Mouse (Mus musculus) forebrain, postnatal 0 days (tissue): ENCODE measurements at regions not wholly inside any gene's neighbourhood (a gene's known extent, or its start where the extent isn't known, plus 50 kb on each side); places are given as distances from the start of the nearest gene placed in this dataset.

Source experiments
- ATAC-seq: fragments of 200-750 bp; cut with Nextera tagmentation; 2 replicates; pipeline ENCODE4 v1.8.0; 2017; ENCODE audit warnings: mild to moderate bottlenecking, moderate library complexity
- DNase-seq: peaks from one replicate; pipeline ENCODE4 v3.0.0-alpha.2; 2015
- H3K27ac ChIP-seq: fragments of 300-500 bp; sonication (generic); 2 replicates; pipeline ENCODE4 v1.5.1; 2014; ENCODE audit warnings: low read depth, mild to moderate bottlenecking, antibody characterized with exemption, low read length, moderate library complexity, mixed read lengths
- H3K27me3 ChIP-seq: fragments of 300-500 bp; sonication (generic); 2 replicates; pipeline ENCODE4 v1.6.1; 2014; ENCODE audit warnings: mild to moderate bottlenecking, low read length, mixed read lengths; ENCODE audit not compliant: insufficient read depth
- H3K36me3 ChIP-seq: fragments of 300-500 bp; sonication (generic); 2 replicates; pipeline ENCODE4 v1.6.1; 2014; ENCODE audit warnings: mild to moderate bottlenecking, moderate library complexity; ENCODE audit not compliant: insufficient read depth
- H3K4me1 ChIP-seq: fragments of 300-500 bp; sonication (generic); 2 replicates; pipeline ENCODE4 v1.6.1; 2014; ENCODE audit warnings: antibody characterized with exemption; ENCODE audit not compliant: insufficient read depth
- H3K4me2 ChIP-seq: fragments of 300-500 bp; sonication (generic); 2 replicates; pipeline ENCODE4 v1.6.1; 2014; ENCODE audit warnings: low read depth, mild to moderate bottlenecking, moderate library complexity
- H3K4me3 ChIP-seq: fragments of 300-500 bp; sonication (generic); 2 replicates; pipeline ENCODE4 v1.5.1; 2014; ENCODE audit warnings: low read depth, low read length, mixed read lengths
- H3K9ac ChIP-seq: fragments of 300-500 bp; sonication (generic); 2 replicates; pipeline ENCODE4 v1.6.1; 2014; ENCODE audit warnings: mild to moderate bottlenecking
- H3K9me3 ChIP-seq: fragments of 300-500 bp; sonication (generic); 2 replicates; pipeline ENCODE4 v1.6.1; 2016; ENCODE audit warnings: low read length
- CTCF ChIP-seq: sonication (generic); IDR thresholded peaks from 2 replicates; pipeline ENCODE4 v1.5.1; 2016; ENCODE audit warnings: antibody characterized with exemption, control low read depth, low read depth
- WGBS: fragments of 180-500 bp; shearing (Covaris S2); extraction: QIAGEN DNeasy Blood & Tissue Kit; methylation state at CpG from one replicate; pipeline ENCODE4 v1.1.7; 2014; 5-methylcytosine and 5-hydroxymethylcytosine counted together

DNA sequence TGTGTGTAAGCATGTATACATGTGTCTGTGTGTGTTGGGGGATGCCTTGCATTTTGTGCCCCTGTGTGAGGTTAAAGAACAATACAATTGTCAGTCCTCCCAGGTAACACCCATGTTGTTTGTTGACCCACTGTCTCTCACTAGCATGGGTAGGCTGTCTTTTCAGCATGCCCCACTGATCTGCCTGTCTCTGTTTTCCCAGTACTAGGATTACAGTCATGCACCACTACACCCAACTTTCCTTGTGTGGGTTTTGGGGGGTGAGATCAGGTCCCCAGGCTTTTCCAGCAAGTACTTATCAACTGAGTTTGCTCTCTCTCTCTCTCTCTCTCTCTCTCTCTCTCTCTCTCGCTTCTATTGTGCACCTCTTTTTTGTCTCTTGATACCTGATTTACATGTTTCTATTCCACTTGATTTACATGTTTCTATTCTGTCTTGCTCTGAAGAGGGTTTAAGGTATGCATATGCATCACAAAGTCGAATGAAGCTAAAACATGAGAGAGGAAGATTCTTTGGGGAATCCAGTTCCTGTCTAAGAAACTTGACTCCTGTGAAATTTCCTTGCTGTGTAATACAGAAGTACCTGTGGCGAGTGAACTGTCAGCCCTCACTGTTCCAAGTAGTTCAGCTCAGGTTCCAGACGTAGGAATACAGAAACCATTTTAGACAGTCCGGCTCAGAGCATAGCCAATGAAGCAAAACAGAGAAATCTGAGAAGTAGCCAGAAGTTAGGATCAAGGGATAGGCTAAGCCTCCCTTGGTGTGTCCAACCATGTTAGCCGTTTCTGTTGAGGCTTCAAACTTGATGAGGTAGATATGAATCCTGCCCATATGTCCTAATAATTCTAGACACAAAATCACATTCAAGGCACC, 491.6 kb upstream of the Kif2a start:
- 74% methylated on average over 6 of the region's 6 CpGs for WGBS
- no peak for ATAC-seq
- no peak for TF ChIP-seq CTCF

GRCm38 (mm10) chr13:107507336-107507735, 485.4 kb upstream of the Kif2a start:
- ATAC-seq (no peak), DNase-seq (no peak)
- H3K27ac ChIP-seq = no peak overlapping the region
- TF ChIP-seq CTCF = no peak
- H3K36me3 ChIP-seq = no peaks in the 10 kb centered on the region
- H3K4me3 ChIP-seq = no peak overlapping the region
- no peaks in the 10 kb centered on the region for H3K4me1 ChIP-seq
- 75% methylated on average over 3 of the region's 3 CpGs for WGBS
- H3K4me2 ChIP-seq = no peak overlapping the region
- H3K9me3 ChIP-seq = no peaks in the 10 kb centered on the region
- H3K27me3 ChIP-seq = no peaks in the 10 kb centered on the region
- no peak overlapping the region for H3K9ac ChIP-seq

More for the DNA sequence above, 491.6 kb upstream of the Kif2a start:
- no peak for DNase-seq
- Histone ChIP-seq H3K9ac (no peak overlapping the region), H3K4me2 (no peak overlapping the region), H3K9me3 (no peaks in the 10 kb centered on the region), H3K4me1 (no peaks in the 10 kb centered on the region), H3K36me3 (no peaks in the 10 kb centered on the region), H3K4me3 (no peak overlapping the region), H3K27ac (no peak overlapping the region), H3K27me3 (no peaks in the 10 kb centered on the region)

- H3K4me3 ChIP-seq = no peak overlapping the region
- no peak for TF ChIP-seq CTCF
- no peaks in the 10 kb centered on the region for H3K27me3 ChIP-seq
- no peak for ATAC-seq
- no peak overlapping the region for H3K9ac ChIP-seq
- H3K9me3 ChIP-seq = no peaks in the 10 kb centered on the region
- H3K36me3 ChIP-seq = no peaks in the 10 kb centered on the region
- H3K4me2 ChIP-seq = no peak overlapping the region
- H3K27ac ChIP-seq = no peak overlapping the region
- 74% methylated on average over 4 of the region's 4 CpGs for WGBS
- no peaks in the 10 kb centered on the region for H3K4me1 ChIP-seq
- no peak for DNase-seq
Measured at GRCm38 (mm10) chr13:107506832-107507231, 484.9 kb upstream of the Kif2a start.

GRCm38 (mm10) chr13:107505318-107505717, 483.4 kb upstream of the Kif2a start:
- TF ChIP-seq CTCF = no peak
- Histone ChIP-seq H3K4me2 (no peak overlapping the region), H3K4me3 (no peak overlapping the region), H3K27ac (no peak overlapping the region), H3K9me3 (no peaks in the 10 kb centered on the region), H3K27me3 (no peaks in the 10 kb centered on the region), H3K9ac (no peak overlapping the region), H3K36me3 (no peaks in the 10 kb centered on the region), H3K4me1 (no peaks in the 10 kb centered on the region)
- no peak for ATAC-seq
- no peak for DNase-seq

GRCm38 (mm10) chr13:107502261-107502660, 480.3 kb upstream of the Kif2a start:
- Histone ChIP-seq H3K27me3 (no peaks in the 10 kb centered on the region), H3K27ac (no peak overlapping the region), H3K4me1 (no peaks in the 10 kb centered on the region), H3K36me3 (no peaks in the 10 kb centered on the region), H3K4me3 (no peak overlapping the region), H3K4me2 (no peak overlapping the region), H3K9ac (no peak overlapping the region), H3K9me3 (no peaks in the 10 kb centered on the region)
- DNase-seq = no peak
- no peak for ATAC-seq
- no peak for TF ChIP-seq CTCF
- 34% methylated on average over 7 of the region's 7 CpGs for WGBS

DNA sequence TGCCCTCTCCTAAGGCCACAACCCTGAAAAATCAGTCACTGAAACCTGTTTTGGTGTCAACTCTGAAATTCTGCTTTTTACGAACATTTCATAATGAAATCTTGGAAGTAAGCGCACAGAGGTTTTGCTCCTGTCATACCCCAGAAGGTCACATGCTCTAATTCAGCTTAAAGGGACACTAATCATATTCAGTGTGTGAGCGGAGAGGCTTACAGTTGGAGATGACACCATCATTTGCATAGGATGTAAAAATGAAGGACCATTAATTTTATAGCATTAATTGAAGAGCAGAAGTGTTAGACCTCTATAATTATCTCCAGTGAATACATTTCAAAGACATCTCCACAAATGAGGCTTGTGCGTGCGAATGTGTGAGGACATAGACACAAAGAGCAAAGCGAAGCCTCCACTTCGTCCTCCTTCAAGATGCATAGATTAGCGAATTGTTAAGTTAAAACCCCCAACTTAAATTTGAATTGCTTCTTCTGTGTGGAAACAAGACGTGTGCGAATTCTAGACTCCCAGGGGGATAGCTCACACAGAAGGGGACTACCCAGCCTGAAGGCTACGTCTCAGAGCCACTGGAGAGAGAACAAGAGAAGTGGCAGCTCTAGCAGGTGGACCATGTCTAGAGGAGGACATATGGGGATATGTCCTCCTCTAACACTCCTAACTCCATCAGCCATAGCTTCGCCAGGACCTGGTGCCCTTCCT, 479.0 kb upstream of the Kif2a start:
- ATAC-seq = peak; percentile 48; the same call in 1 of the 2 replicates
- no peaks in the 10 kb centered on the region for H3K9me3 ChIP-seq
- no peak overlapping the region for H3K9ac ChIP-seq
- no peak for TF ChIP-seq CTCF
- H3K4me3 ChIP-seq = no peak overlapping the region
- no peak overlapping the region for H3K27ac ChIP-seq
- H3K36me3 ChIP-seq = no peaks in the 10 kb centered on the region
- no peak for DNase-seq
- no peaks in the 10 kb centered on the region for H3K27me3 ChIP-seq
- WGBS = 49% methylated on average over 12 of the region's 12 CpGs
- no peaks in the 10 kb centered on the region for H3K4me1 ChIP-seq
- no peak overlapping the region for H3K4me2 ChIP-seq

- no peak for TF ChIP-seq CTCF
- Histone ChIP-seq H3K9ac (no peak overlapping the region), H3K27me3 (no peaks in the 10 kb centered on the region), H3K36me3 (no peaks in the 10 kb centered on the region), H3K4me3 (no peak overlapping the region), H3K9me3 (no peaks in the 10 kb centered on the region), H3K27ac (no peak overlapping the region), H3K4me1 (no peaks in the 10 kb centered on the region), H3K4me2 (no peak overlapping the region)
- ATAC-seq = no peak
- 69% methylated on average over 4 of the region's 4 CpGs for WGBS
- DNase-seq = no peak
Measured at GRCm38 (mm10) chr13:107499296-107499695, 477.4 kb upstream of the Kif2a start.
